In genomic region chr5:92106327-92107125, GRCm38 (mm10) we compare ENCODE assay signal across 8 mouse cellular contexts. TPM values are rescaled to one million over a fixed set of nuclear protein-coding genes. Genes with fewer than 3 reads are reported as not detected.
DNase-seq lines count a peak whose midpoint lies in the region; ATAC-seq and TF ChIP-seq lines count a peak whose summit lies in the region.

No protein-coding gene starts in this region.

- peak; percentile 55 for DNase-seq in left cerebral cortex, postnatal 4 days
- DNase-seq in left cerebral cortex, postnatal 25 days (ENCODE audit: low spot score in 2 of 2): no peak
- DNase-seq in MEL (ENCODE audit: low read depth, low spot score): peak; percentile 90
- DNase-seq in cerebellum, adult 9-11 months: peak; percentile 57
- peak; percentile 20 for DNase-seq in liver, postnatal 0 days
- DNase-seq in embryo, embryonic 10.5 days (ENCODE audit: low spot score): no peak
- no peak for DNase-seq in retina, embryonic 14.5 days (ENCODE audit: low spot score)
- no peak for DNase-seq in adrenal gland, postnatal 25 days

- TF ChIP-seq EP300 in MEL (IDR thresholded peaks at IDR 0.05; ENCODE audit: low read depth in 1 of 2, low read length in 2 of 2): peak; percentile 62 to 68
- TF ChIP-seq EP300 in liver, postnatal 0 days (IDR thresholded peaks at IDR 0.05; ENCODE audit: low read depth): no peak

- no peak for ATAC-seq in liver, postnatal 0 days

- no peak overlapping the region for H3K27ac ChIP-seq in MEL (ENCODE audit: control insufficient read depth, low read depth, low read length)
- H3K27ac ChIP-seq in liver, postnatal 0 days (ENCODE audit: low read depth): no peak overlapping the region

- peaks cover 0 to 6% of the 10 kb centered on the region in 2 experiments; a peak in 2 of 4 replicates for H3K36me3 ChIP-seq in MEL (ENCODE audit: control insufficient read depth in 1 of 2, insufficient read depth in 2 of 2, low read length in 2 of 2)
- H3K36me3 ChIP-seq in liver, postnatal 0 days (replicated peaks; ENCODE audit: insufficient read depth, low read length): no peaks in the 10 kb centered on the region

- peaks cover 0 to 5% of the 10 kb centered on the region in 2 experiments; a peak in 1 of 4 replicates for H3K4me1 ChIP-seq in MEL (ENCODE audit: control insufficient read depth in 1 of 2, insufficient read depth in 2 of 2, low read length in 2 of 2)
- H3K4me1 ChIP-seq in liver, postnatal 0 days (ENCODE audit: insufficient read depth): peaks cover 4% of the 10 kb centered on the region

- H3K9ac ChIP-seq in MEL (ENCODE audit: control insufficient read depth, low read depth, low read length, poor library complexity, severe bottlenecking): no peak overlapping the region
- H3K9ac ChIP-seq in liver, postnatal 0 days (replicated peaks): no peak overlapping the region

- H3K9me3 ChIP-seq in MEL (replicated peaks; ENCODE audit: insufficient read depth, low read length): no peaks in the 10 kb centered on the region
- no peaks in the 10 kb centered on the region for H3K9me3 ChIP-seq in liver, postnatal 0 days (ENCODE audit: low read length)

- 52% methylated on average over 10 of the region's 10 CpGs for WGBS in liver, postnatal 0 days (ENCODE audit: insufficient replicate concordance)

- H3K4me2 ChIP-seq in liver, postnatal 0 days (ENCODE audit: low read depth, low read length): no peak overlapping the region

- no peak for TF ChIP-seq CTCF in MEL (IDR thresholded peaks at IDR 0.05 in 2 of 3, conservative IDR thresholded peaks at IDR 0.05 in 1 of 3; ENCODE audit: control insufficient read depth in 1 of 3, insufficient read depth in 1 of 3, low read depth in 2 of 3, low read length in 3 of 3, poor library complexity in 1 of 3, severe bottlenecking in 1 of 3)
- no peak for TF ChIP-seq CTCF in liver, postnatal 0 days (IDR thresholded peaks at IDR 0.05; ENCODE audit: low read depth)

- H3K27me3 ChIP-seq in MEL (ENCODE audit: control insufficient read depth in 1 of 2, insufficient read depth in 2 of 2, low read length in 2 of 2): no peaks in the 10 kb centered on the region
- no peaks in the 10 kb centered on the region for H3K27me3 ChIP-seq in liver, postnatal 0 days (ENCODE audit: insufficient read depth, low read length)

- no peak for TF ChIP-seq POLR2A in MEL (IDR thresholded peaks at IDR 0.05; ENCODE audit: control insufficient read depth in 1 of 2, insufficient read depth in 1 of 2, low read depth in 1 of 2, low read length in 2 of 2, poor library complexity in 1 of 2)

- no peak for TF ChIP-seq RAD21 in MEL (IDR thresholded peaks at IDR 0.05; ENCODE audit: low read depth, low read length)

- H3K4me3 ChIP-seq in MEL (ENCODE audit: control insufficient read depth in 1 of 2, insufficient read depth in 1 of 2, low read depth in 2 of 2, low read length in 2 of 2): no peak overlapping the region
- no peak overlapping the region for H3K4me3 ChIP-seq in liver, postnatal 0 days (ENCODE audit: low read depth, low read length)

- no peaks in the 10 kb centered on the region for H3K79me2 ChIP-seq in MEL (ENCODE audit: control insufficient read depth, insufficient read depth, low read length, poor library complexity)

- intact Hi-C loops in left cerebral cortex, postnatal 4 days (cut with DNase I): no loop called here
- intact Hi-C loops in left cerebral cortex, postnatal 25 days (cut with DNase I): no loop called here

TF ChIP-seq in MEL, 35 proteins besides CTCF, POLR2A, EP300 and RAD21:
- no peak for TF ChIP-seq ZMIZ1 (IDR thresholded peaks at IDR 0.05; ENCODE audit: low read depth, low read length)
- TF ChIP-seq ZC3H11A (IDR thresholded peaks at IDR 0.05; ENCODE audit: low read depth, low read length): no peak
- no peak for TF ChIP-seq BHLHE40 (IDR thresholded peaks at IDR 0.05; ENCODE audit: borderline replicate concordance, low read depth, low read length)
- TF ChIP-seq TBP (IDR thresholded peaks at IDR 0.05; ENCODE audit: low read depth, low read length): no peak
- no peak for TF ChIP-seq MXI1 (IDR thresholded peaks at IDR 0.05; ENCODE audit: low read depth, low read length)
- TF ChIP-seq ZKSCAN1 (IDR thresholded peaks at IDR 0.05; ENCODE audit: low read depth, low read length): no peak
- TF ChIP-seq USF2 (IDR thresholded peaks at IDR 0.05; ENCODE audit: borderline replicate concordance in 1 of 2, insufficient read depth in 1 of 2, low read depth in 1 of 2, low read length in 2 of 2): no peak
- TF ChIP-seq ELF1 (IDR thresholded peaks at IDR 0.05; ENCODE audit: low read depth, low read length): no peak
- TF ChIP-seq GATA1 (IDR thresholded peaks at IDR 0.05; ENCODE audit: low read depth, low read length): peak; percentile 10; the same call in 1 of the 2 replicates
- TF ChIP-seq MAX (IDR thresholded peaks at IDR 0.05; ENCODE audit: low read length): 0 out of 2 replicates have a peak, but pooled peaks have one; percentile 32
- 0 out of 2 replicates have a peak, but pooled peaks have one; percentile 55 for TF ChIP-seq MYC (IDR thresholded peaks at IDR 0.05; ENCODE audit: low read depth, low read length)
- no peak for TF ChIP-seq E2F4 (IDR thresholded peaks at IDR 0.05; ENCODE audit: borderline replicate concordance, low read depth, low read length)
- no peak for TF ChIP-seq ZNF384 (IDR thresholded peaks at IDR 0.05; ENCODE audit: low read depth, low read length)
- peak; percentile 8; the same call in 1 of the 2 replicates for TF ChIP-seq SMC3 (IDR thresholded peaks at IDR 0.05; ENCODE audit: low read depth, low read length)
- no peak for TF ChIP-seq MAZ (IDR thresholded peaks at IDR 0.05; ENCODE audit: low read depth, low read length)
- peak; percentile 97 for TF ChIP-seq RCOR1 (IDR thresholded peaks at IDR 0.05; ENCODE audit: low read depth, low read length)
- no peak for TF ChIP-seq POLR2AphosphoS5 (IDR thresholded peaks at IDR 0.05; ENCODE audit: borderline replicate concordance, low read depth, low read length)
- TF ChIP-seq GABPA (IDR thresholded peaks at IDR 0.05; ENCODE audit: low read depth, low read length): no peak
- TF ChIP-seq POLR2AphosphoS2 (IDR thresholded peaks at IDR 0.05; ENCODE audit: low read length): no peak
- TF ChIP-seq HCFC1 (IDR thresholded peaks at IDR 0.05; ENCODE audit: low read depth, low read length): no peak
- peak; percentile 68 for TF ChIP-seq TAL1 (IDR thresholded peaks at IDR 0.05; ENCODE audit: low read length)
- TF ChIP-seq UBTF (IDR thresholded peaks at IDR 0.05; ENCODE audit: borderline replicate concordance, insufficient read depth, low read depth, low read length): no peak
- no peak for TF ChIP-seq JUND (IDR thresholded peaks at IDR 0.05; ENCODE audit: low read depth, low read length)
- no peak for TF ChIP-seq MYB (IDR thresholded peaks at IDR 0.05; ENCODE audit: low read depth, low read length)
- no peak for TF ChIP-seq CHD2 (IDR thresholded peaks at IDR 0.05; ENCODE audit: low read length)
- TF ChIP-seq USF1 (IDR thresholded peaks at IDR 0.05; ENCODE audit: low read depth, low read length): no peak
- peak; percentile 74 for TF ChIP-seq ETS1 (IDR thresholded peaks at IDR 0.05; ENCODE audit: low read depth, low read length)
- TF ChIP-seq CHD1 (IDR thresholded peaks at IDR 0.05; ENCODE audit: low read depth, low read length): no peak
- TF ChIP-seq TCF12 (IDR thresholded peaks at IDR 0.05; ENCODE audit: low read depth, low read length): peak; percentile 93
- TF ChIP-seq NELFE (IDR thresholded peaks at IDR 0.05; ENCODE audit: low read depth, low read length): no peak
- TF ChIP-seq KAT2A (conservative IDR thresholded peaks at IDR 0.05; ENCODE audit: low read depth, low read length): no peak
- TF ChIP-seq SIN3A (IDR thresholded peaks at IDR 0.05; ENCODE audit: low read length): peak; percentile 57
- TF ChIP-seq NRF1 (IDR thresholded peaks at IDR 0.05; ENCODE audit: insufficient read depth, low read depth, low read length, poor library complexity, severe bottlenecking): no peak
- TF ChIP-seq MEF2A (IDR thresholded peaks at IDR 0.05; ENCODE audit: extremely low read depth, insufficient replicate concordance, low read depth, low read length, poor library complexity, severe bottlenecking): no peak
- TF ChIP-seq MAFK (IDR thresholded peaks at IDR 0.05; ENCODE audit: borderline replicate concordance, low read depth, low read length): no peak
TF ChIP-seq in MEL: peak in this region for 9.

RNA-seq across cellular contexts. Expression of gene G3bp2, which starts 23.0 kb away (rescaled TPM):
- total RNA-seq in left cerebral cortex, postnatal 4 days (2021): 100 to 1,000 TPM; 201 to 203 TPM
- 100 to 1,000 TPM; 212 to 225 TPM for total RNA-seq in left cerebral cortex, postnatal 25 days (2021)
- 42.8 and 49.0 TPM in 2 replicates for total RNA-seq in MEL (2012; rRNA removed)
- polyA plus RNA-seq in MEL (2012; ENCODE audit: insufficient read depth in 1 of 2, insufficient read length in 2 of 2, low read depth in 1 of 2, low replicate concordance in 2 of 2, missing spikeins in 1 of 2): 100 to 1,000 TPM in 1 of 2 experiments, 10 to 100 TPM in 1; 65.5 to 177 TPM
- 46.7 and 50.1 TPM in 2 replicates for polyA plus RNA-seq in liver, postnatal 0 days (2015; fragmentation: Nextera tagmentation; extraction: Ambion mirVana)
- total RNA-seq in adrenal gland, postnatal 25 days (2021): 133 and 158 TPM in 2 replicates

RNA-seq across cellular contexts. Expression of gene Uso1, which starts 31.2 kb away (rescaled TPM):
- total RNA-seq in left cerebral cortex, postnatal 4 days (2021): 10 to 100 TPM; 62.2 to 65.0 TPM
- total RNA-seq in left cerebral cortex, postnatal 25 days (2021): 10 to 100 TPM; 74.6 to 76.7 TPM
- 22.1 and 26.0 TPM in 2 replicates for total RNA-seq in MEL (2012; rRNA removed)
- polyA plus RNA-seq in MEL (2012; ENCODE audit: insufficient read depth in 1 of 2, insufficient read length in 2 of 2, low read depth in 1 of 2, low replicate concordance in 2 of 2, missing spikeins in 1 of 2): 10 to 100 TPM; 62.0 to 69.1 TPM
- 22.0 and 22.2 TPM in 2 replicates for polyA plus RNA-seq in liver, postnatal 0 days (2015; fragmentation: Nextera tagmentation; extraction: Ambion mirVana)
- 82.9 and 84.1 TPM in 2 replicates for total RNA-seq in adrenal gland, postnatal 25 days (2021)

Comparison
In these comparisons a context has a peak if more than half of its experiments do, and no peak if none do; other contexts are left out.
1. DNase-seq: peak in left cerebral cortex, postnatal 4 days (single experiment), MEL (single experiment), cerebellum, adult 9-11 months (single experiment) and liver, postnatal 0 days (single experiment); none in left cerebral cortex, postnatal 25 days (0 of 2), embryo, embryonic 10.5 days (single experiment), retina, embryonic 14.5 days (single experiment) and adrenal gland, postnatal 25 days (single experiment).